Mouse (Mus musculus): ENCODE data around the gene Ccdc33. TPM values are rescaled to one million over a fixed set of nuclear protein-coding genes. Genes with fewer than 3 reads are reported as not detected.

Ccdc33 gene
- total and polyA plus RNA-seq, 3 experiments: 0.21 to 1.0 TPM; not detected in 1

GRCm38 (mm10) chr9:58011027-58011426 lies 107.6 kb downstream of the Ccdc33 start:
- in situ Hi-C loops (cut with MboI; ENCODE audit: low pct_ligation_motif_present, low pct_unique_long_range_greater_than_20kb, low sequenced_read_pairs): no loop called here
- dilution Hi-C loops (cut with MboI; ENCODE audit: extremely low pct_ligation_motif_present, extremely low pct_unique_long_range_greater_than_20kb, low sequenced_read_pairs): no loop called here

GRCm38 (mm10) chr9:58009588-58009987 lies 109.0 kb downstream of the Ccdc33 start:
- Histone ChIP-seq H3K79me2 (replicated peaks; ENCODE audit: control insufficient read depth, extremely low read depth, insufficient read depth, poor library complexity, severe bottlenecking) (no peaks in the 10 kb centered on the region), H3K4me3 (replicated peaks in 1 of 3; ENCODE audit: low read depth in 2 of 3, low read length in 2 of 3, poor library complexity in 1 of 3) (no peak overlapping the region), H3K4me1 (ENCODE audit: control insufficient read depth in 1 of 2, insufficient read depth in 2 of 2) (peaks cover 25 to 59% of the 10 kb centered on the region in 2 experiments), H3K27ac (ENCODE audit: insufficient read depth, low read depth) (no peak overlapping the region), H3K9me3 (replicated peaks; ENCODE audit: low read length) (peaks cover 6% of the 10 kb centered on the region), H3K4me2 (ENCODE audit: insufficient read depth, low read depth, poor library complexity, severe bottlenecking) (no peak overlapping the region), H3K36me3 (replicated peaks in 1 of 2; ENCODE audit: control insufficient read depth in 1 of 2, insufficient read depth in 1 of 2, low read length in 1 of 2) (peaks cover 7 to 9% of the 10 kb centered on the region in 2 experiments), H3K27me3 (replicated peaks) (no peaks in the 10 kb centered on the region), H3K9ac (ENCODE audit: insufficient read depth, low read depth) (no peak overlapping the region)
- TF ChIP-seq SMC3 (IDR thresholded peaks at IDR 0.05; ENCODE audit: low read depth, low read length) (peak; percentile 11; the same call in 1 of the 2 replicates), CHD1 (IDR thresholded peaks at IDR 0.05; ENCODE audit: low read depth, low read length) (no peak), CTCF (conservative IDR thresholded peaks at IDR 0.05 in 1 of 2, IDR thresholded peaks at IDR 0.05 in 1 of 2; ENCODE audit: low read depth in 2 of 2, low read length in 2 of 2) (peak; percentile 20 to 48; a peak in 2 of 4 replicates), RAD21 (IDR thresholded peaks at IDR 0.05; ENCODE audit: low read depth, low read length) (peak; percentile 25)
- dilution Hi-C loops (cut with MboI; ENCODE audit: extremely low pct_ligation_motif_present, extremely low pct_unique_long_range_greater_than_20kb, low sequenced_read_pairs) (no loop called here), in situ Hi-C loops (cut with MboI; ENCODE audit: low pct_ligation_motif_present, low pct_unique_long_range_greater_than_20kb, low sequenced_read_pairs) (no loop called here)
- peak; percentile 37 for DNase-seq (ENCODE audit: extremely low read depth)

More at GRCm38 (mm10) chr9:58011027-58011426, 107.6 kb downstream of the Ccdc33 start:
- H3K79me2 ChIP-seq (replicated peaks; ENCODE audit: control insufficient read depth, extremely low read depth, insufficient read depth, poor library complexity, severe bottlenecking): no peaks in the 10 kb centered on the region
- peaks cover 5 to 9% of the 10 kb centered on the region in 2 experiments for H3K36me3 ChIP-seq (replicated peaks in 1 of 2; ENCODE audit: control insufficient read depth in 1 of 2, insufficient read depth in 1 of 2, low read length in 1 of 2)
- H3K4me2 ChIP-seq (ENCODE audit: insufficient read depth, low read depth, poor library complexity, severe bottlenecking): no peak overlapping the region
- no peak overlapping the region for H3K4me3 ChIP-seq (replicated peaks in 1 of 3; ENCODE audit: low read depth in 2 of 3, low read length in 2 of 3, poor library complexity in 1 of 3)
- no peak for DNase-seq (ENCODE audit: extremely low read depth)
- H3K27me3 ChIP-seq (replicated peaks): no peaks in the 10 kb centered on the region
- H3K4me1 ChIP-seq (ENCODE audit: control insufficient read depth in 1 of 2, insufficient read depth in 2 of 2): peaks cover 29 to 64% of the 10 kb centered on the region in 2 experiments
- H3K9me3 ChIP-seq (replicated peaks; ENCODE audit: low read length): no peaks in the 10 kb centered on the region
- no peak overlapping the region for H3K27ac ChIP-seq (ENCODE audit: insufficient read depth, low read depth)
- H3K9ac ChIP-seq (ENCODE audit: insufficient read depth, low read depth): no peak overlapping the region
- TF ChIP-seq SMC3 (IDR thresholded peaks at IDR 0.05; ENCODE audit: low read depth, low read length): no peak
- TF ChIP-seq CHD1 (IDR thresholded peaks at IDR 0.05; ENCODE audit: low read depth, low read length): no peak
- TF ChIP-seq JUND (conservative IDR thresholded peaks at IDR 0.05; ENCODE audit: low read depth, low read length): no peak
- no peak for TF ChIP-seq POLR2A (IDR thresholded peaks at IDR 0.05; ENCODE audit: low read depth, low read length)
- no peak for TF ChIP-seq MEF2A (IDR thresholded peaks at IDR 0.05; ENCODE audit: borderline replicate concordance, low read depth, low read length)
- TF ChIP-seq KAT2A (IDR thresholded peaks at IDR 0.05; ENCODE audit: insufficient replicate concordance, low read length): no peak
- no peak for TF ChIP-seq MXI1 (IDR thresholded peaks at IDR 0.05; ENCODE audit: low read depth, low read length)
- TF ChIP-seq ZC3H11A (IDR thresholded peaks at IDR 0.05; ENCODE audit: low read depth, low read length): no peak
- no peak for TF ChIP-seq CHD2 (IDR thresholded peaks at IDR 0.05; ENCODE audit: low read length)
- TF ChIP-seq SIN3A (IDR thresholded peaks at IDR 0.05; ENCODE audit: low read length): no peak
- no peak for TF ChIP-seq E2F4 (IDR thresholded peaks at IDR 0.05; ENCODE audit: insufficient replicate concordance, low read depth, low read length)
- no peak for TF ChIP-seq RAD21 (IDR thresholded peaks at IDR 0.05; ENCODE audit: low read depth, low read length)
- TF ChIP-seq HCFC1 (IDR thresholded peaks at IDR 0.05; ENCODE audit: low read depth, low read length): no peak
- TF ChIP-seq MYC (IDR thresholded peaks at IDR 0.05; ENCODE audit: low read depth, low read length): no peak
- TF ChIP-seq RCOR1 (conservative IDR thresholded peaks at IDR 0.05; ENCODE audit: low read depth, low read length): no peak
- TF ChIP-seq NELFE (IDR thresholded peaks at IDR 0.05; ENCODE audit: low read depth, low read length): no peak
- TF ChIP-seq ELF1 (IDR thresholded peaks at IDR 0.05; ENCODE audit: low read depth, low read length): no peak

Data from CH12.LX (cell line).